Mouse (Mus musculus): Measurements from ENCODE around the gene Hist1h4d. TPM values are rescaled to one million over a fixed set of nuclear protein-coding genes. Genes with fewer than 3 reads are reported as not detected.
"Not testable (repeated sequence)": the region's sequence is repeated elsewhere in the genome, so short reads cannot be mapped to it uniquely, and the experiment has no call there.

The Hist1h4d gene
- polyA plus RNA-seq, 1 experiment = 13.8 TPM

- not testable (repeated sequence) for H3K27me3 ChIP-seq (ENCODE audit: control insufficient read depth, insufficient read depth, low read length); H3K4me1 ChIP-seq (ENCODE audit: control insufficient read depth, insufficient read depth, insufficient read length, low read length); H3K36me3 ChIP-seq (ENCODE audit: control insufficient read depth, insufficient read depth, low read length)
- WGBS = under 1% methylated on average over 65 of the region's 67 CpGs
- TF ChIP-seq POLR2A (IDR thresholded peaks at IDR 0.05; ENCODE audit: low read depth, low read length) = peak; percentile 97
- peak within 1 kb of the TSS; percentile 93 for H3K27ac ChIP-seq (ENCODE audit: insufficient read depth, low read depth, low read length)
- H3K4me3 ChIP-seq (ENCODE audit: low read depth, low read length) = peak within 1 kb of the TSS; percentile 93
Measured at GRCm38 (mm10) chr13:23561883-23562659, 19.3 kb upstream of the Hist1h4d start, which contains the start of gene Hist1h3e. Gene Hist1h3e (minus strand): TSS chr13:23562369.

DNA sequence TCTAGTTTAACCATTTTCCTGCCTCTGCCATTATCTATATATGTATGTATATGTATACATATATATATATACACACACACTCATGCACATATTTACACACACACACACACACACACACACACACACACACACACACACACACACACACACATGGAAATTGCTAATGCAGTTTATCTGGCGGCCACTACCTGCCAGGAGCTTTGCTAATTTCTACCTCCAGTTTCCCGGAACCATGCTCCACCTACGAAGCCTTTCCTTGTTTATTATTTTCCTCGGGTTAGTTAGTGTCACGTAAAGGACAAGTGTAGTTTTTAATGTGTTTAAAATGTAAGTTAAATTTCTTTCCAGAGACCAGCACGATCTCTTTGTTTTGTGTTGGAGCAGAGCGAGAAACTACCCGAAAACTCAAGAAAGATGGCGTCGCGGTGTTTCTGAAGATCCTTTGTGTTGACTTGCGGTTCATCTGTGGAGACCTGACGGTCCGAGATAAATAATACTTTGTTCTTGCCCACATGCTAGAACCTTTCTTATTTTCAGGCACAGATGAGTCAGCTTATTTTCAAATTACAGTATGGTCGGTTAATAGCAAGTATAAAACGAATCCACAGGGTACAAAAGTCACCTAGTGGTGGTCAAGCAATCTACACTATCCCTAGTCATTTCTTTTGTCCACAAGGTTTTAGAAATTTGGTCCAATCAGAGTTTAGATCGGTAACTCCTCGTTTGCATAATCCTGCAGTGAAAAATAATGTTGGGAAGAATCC lies 18.5 kb upstream of the Hist1h4d start:
- under 1% methylated on average over 18 of the region's 18 CpGs for WGBS
- peaks cover 2% of the 10 kb centered on the region; the same call in 1 of the 2 replicates for H3K4me1 ChIP-seq (ENCODE audit: control insufficient read depth, insufficient read depth, insufficient read length, low read length)
- H3K27me3 ChIP-seq (ENCODE audit: control insufficient read depth, insufficient read depth, low read length) = no peaks in the 10 kb centered on the region
- no peaks in the 10 kb centered on the region for H3K36me3 ChIP-seq (ENCODE audit: control insufficient read depth, insufficient read depth, low read length)
- H3K27ac ChIP-seq (ENCODE audit: insufficient read depth, low read depth, low read length) = peak overlapping the region; percentile 93
- TF ChIP-seq POLR2A (IDR thresholded peaks at IDR 0.05; ENCODE audit: low read depth, low read length) (no peak), CTCF (IDR thresholded peaks at IDR 0.05; ENCODE audit: extremely low read depth, insufficient read length, insufficient replicate concordance, low read depth, low read length) (no peak)
- H3K4me3 ChIP-seq (ENCODE audit: low read depth, low read length) = peak overlapping the region; percentile 39

- Histone ChIP-seq H3K27me3 (ENCODE audit: control insufficient read depth, insufficient read depth, low read length) (no peaks in the 10 kb centered on the region), H3K4me1 (ENCODE audit: control insufficient read depth, insufficient read depth, insufficient read length, low read length) (peaks cover 2% of the 10 kb centered on the region; the same call in 1 of the 2 replicates), H3K36me3 (ENCODE audit: control insufficient read depth, insufficient read depth, low read length) (no peaks in the 10 kb centered on the region), H3K27ac (ENCODE audit: insufficient read depth, low read depth, low read length) (no peak overlapping the region), H3K4me3 (ENCODE audit: low read depth, low read length) (no peak overlapping the region)
- TF ChIP-seq POLR2A (IDR thresholded peaks at IDR 0.05; ENCODE audit: low read depth, low read length) = no peak
- no peak for TF ChIP-seq CTCF (IDR thresholded peaks at IDR 0.05; ENCODE audit: extremely low read depth, insufficient read length, insufficient replicate concordance, low read depth, low read length)
- WGBS = 69% methylated on average over 2 of the region's 2 CpGs
Measured at GRCm38 (mm10) chr13:23564482-23564881, 16.9 kb upstream of the Hist1h4d start.

- H3K4me3 ChIP-seq (ENCODE audit: low read depth, low read length) = peak overlapping the region; percentile 69
- H3K27me3 ChIP-seq (ENCODE audit: control insufficient read depth, insufficient read depth, low read length); H3K4me1 ChIP-seq (ENCODE audit: control insufficient read depth, insufficient read depth, insufficient read length, low read length); H3K36me3 ChIP-seq (ENCODE audit: control insufficient read depth, insufficient read depth, low read length): not testable (repeated sequence)
- H3K27ac ChIP-seq (ENCODE audit: insufficient read depth, low read depth, low read length) = peak overlapping the region; percentile 85
- under 1% methylated on average over 28 of the region's 41 CpGs for WGBS
Measured at GRCm38 (mm10) chr13:23570261-23571021, 11.0 kb upstream of the Hist1h4d start.

DNA sequence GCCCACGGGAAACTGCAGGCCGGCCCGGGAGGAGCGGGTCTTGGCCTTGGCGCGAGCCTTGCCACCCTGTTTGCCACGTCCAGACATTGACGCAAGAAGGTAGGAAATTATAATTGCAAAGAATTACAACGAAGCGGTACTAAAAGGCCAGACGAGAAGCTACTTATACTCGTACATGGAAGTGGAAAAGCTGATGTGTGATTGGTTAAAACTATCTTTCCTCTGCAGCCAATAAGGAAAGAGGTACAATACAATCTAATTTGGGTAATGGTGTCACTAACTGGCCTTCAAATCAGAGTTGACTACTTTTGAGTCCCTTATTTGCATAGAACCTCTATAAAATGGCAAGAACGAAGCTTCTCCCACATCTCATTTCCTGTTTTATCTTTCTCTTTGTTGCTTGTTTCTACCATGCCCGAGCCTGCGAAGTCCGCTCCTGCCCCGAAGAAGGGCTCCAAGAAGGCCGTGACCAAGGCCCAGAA lies 10.3 kb upstream of the Hist1h4d start, which contains the start of the genes Hist1h2ae and Hist1h2bg:
Gene Hist1h2ae (minus strand): TSS at position 199 of the 482 bp plus-strand sequence.
Gene Hist1h2bg (plus strand): TSS at position 375 of the 482 bp plus-strand sequence.
- WGBS = 0% methylated on average over 18 of the region's 18 CpGs
- Histone ChIP-seq H3K4me3 (ENCODE audit: low read depth, low read length) (peak within 1 kb of the TSS; percentile 69), H3K36me3 (ENCODE audit: control insufficient read depth, insufficient read depth, low read length) (no peaks in the 10 kb centered on the region), H3K27ac (ENCODE audit: insufficient read depth, low read depth, low read length) (peak within 1 kb of the TSS; percentile 90), H3K27me3 (ENCODE audit: control insufficient read depth, insufficient read depth, low read length) (no peaks in the 10 kb centered on the region), H3K4me1 (ENCODE audit: control insufficient read depth, insufficient read depth, insufficient read length, low read length) (no peaks in the 10 kb centered on the region)
- no peak for TF ChIP-seq CTCF (IDR thresholded peaks at IDR 0.05; ENCODE audit: extremely low read depth, insufficient read length, insufficient replicate concordance, low read depth, low read length)
- TF ChIP-seq POLR2A (IDR thresholded peaks at IDR 0.05; ENCODE audit: low read depth, low read length) = no peak; the same call in 1 of the 2 replicates

- H3K27me3 ChIP-seq (ENCODE audit: control insufficient read depth, insufficient read depth, low read length); H3K4me1 ChIP-seq (ENCODE audit: control insufficient read depth, insufficient read depth, insufficient read length, low read length); H3K36me3 ChIP-seq (ENCODE audit: control insufficient read depth, insufficient read depth, low read length): not testable (repeated sequence)
- WGBS = under 1% methylated on average over 19 of the region's 34 CpGs
- peak overlapping the region; percentile 90 for H3K27ac ChIP-seq (ENCODE audit: insufficient read depth, low read depth, low read length)
- peak overlapping the region; percentile 64 for H3K4me3 ChIP-seq (ENCODE audit: low read depth, low read length)
Measured at GRCm38 (mm10) chr13:23571504-23572217, 9.7 kb upstream of the Hist1h4d start.

Data from small intestine, adult 2 months (tissue).